Mouse (Mus musculus): ENCODE measurements around the gene Speer4a. TPM values are rescaled to one million over a fixed set of nuclear protein-coding genes. Genes with fewer than 3 reads are reported as not detected.

Gene Speer4a
- polyA plus RNA-seq, 1 experiment from 2014 or later: not detected

Other genes with a start within 250 kb of the Speer4a start
- gene Gm21663, start 97.2 kb downstream of the Speer4a start, polyA plus RNA-seq (2014; fragmentation: Nextera tagmentation; extraction: Ambion mirVana): not detected in 2 replicates
- not detected in 2 replicates for gene Gm21671, start 85.1 kb downstream of the Speer4a start, polyA plus RNA-seq (2014; fragmentation: Nextera tagmentation; extraction: Ambion mirVana)
- gene Gm21680, start 66.9 kb downstream of the Speer4a start, polyA plus RNA-seq (2014; fragmentation: Nextera tagmentation; extraction: Ambion mirVana): not detected in 2 replicates
- not detected in 2 replicates for gene Gm21698, start 50.9 kb downstream of the Speer4a start, polyA plus RNA-seq (2014; fragmentation: Nextera tagmentation; extraction: Ambion mirVana)
- not detected in 2 replicates for gene Gm1979, start 34.8 kb downstream of the Speer4a start, polyA plus RNA-seq (2014; fragmentation: Nextera tagmentation; extraction: Ambion mirVana)
- not detected in 2 replicates for gene Gm5862, start 16.6 kb downstream of the Speer4a start, polyA plus RNA-seq (2014; fragmentation: Nextera tagmentation; extraction: Ambion mirVana)
- 0.12 TPM in 1 of 2 replicates, not detected in the other for gene Gm7347, start 19.0 kb upstream of the Speer4a start, polyA plus RNA-seq (2014; fragmentation: Nextera tagmentation; extraction: Ambion mirVana)
- not detected in 2 replicates for gene Gm10471, start 49.7 kb upstream of the Speer4a start, polyA plus RNA-seq (2014; fragmentation: Nextera tagmentation; extraction: Ambion mirVana)
- not detected in 2 replicates for gene 5031410I06Rik, start 65.8 kb upstream of the Speer4a start, polyA plus RNA-seq (2014; fragmentation: Nextera tagmentation; extraction: Ambion mirVana)
- gene Gm10220, start 81.9 kb upstream of the Speer4a start, polyA plus RNA-seq (2014; fragmentation: Nextera tagmentation; extraction: Ambion mirVana): not detected in 2 replicates
- 0.09 TPM in 1 of 2 replicates, not detected in the other for gene Gm7361, start 218.1 kb upstream of the Speer4a start, polyA plus RNA-seq (2014; fragmentation: Nextera tagmentation; extraction: Ambion mirVana)

Measured in forebrain, embryonic 14.5 days (tissue).